ENCODE assay signal across 26 mouse cellular contexts in the genomic region with DNA sequence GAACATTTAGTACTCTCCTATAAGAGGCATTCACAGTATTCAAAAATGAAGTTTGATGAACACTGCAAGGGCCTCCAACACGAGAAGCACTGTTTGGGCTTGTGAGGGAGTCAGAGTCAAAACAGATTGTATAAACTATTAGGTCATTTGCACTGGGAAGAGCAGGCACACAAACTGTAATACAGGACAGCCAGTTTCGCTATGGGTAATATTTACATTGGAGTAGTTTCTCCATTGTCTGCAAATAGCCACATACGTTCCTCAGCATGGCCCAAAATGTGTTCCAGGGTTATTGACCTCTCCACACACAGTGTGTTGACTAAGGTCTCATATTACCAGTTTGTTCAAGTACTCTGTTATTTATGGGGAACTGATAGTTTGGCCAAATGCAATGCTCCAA.
DNase-seq lines count a peak whose midpoint lies in the region; ATAC-seq lines count a peak whose summit lies in the region.
"Had no signal": no experiment of that assay in that cellular context is flagged by ENCODE, and none has a peak within 500 bp of the region (broad histone marks: within the 10 kb centered on the region; RNA-seq: fewer than 3 reads in every experiment).

No protein-coding gene starts in this region.

- no peak overlapping the region for H3K4me3 ChIP-seq in liver, embryonic 15.5 days (replicated peaks)
- H3K4me3 ChIP-seq in liver, embryonic 11.5 days (ENCODE audit: low read depth, low read length): no peak overlapping the region
- H3K4me3 ChIP-seq in midbrain, embryonic 11.5 days (ENCODE audit: low read depth, low read length): no peak overlapping the region
- no peak overlapping the region for H3K4me3 ChIP-seq in midbrain, embryonic 14.5 days (replicated peaks; ENCODE audit: low read depth, low read length)
- H3K4me3 ChIP-seq: embryonic facial prominence, embryonic 12.5 days; embryonic facial prominence, embryonic 15.5 days; gastrocnemius, adult 2 months; heart, embryonic 12.5 days; heart, embryonic 15.5 days had no signal

- no peak for DNase-seq in liver, embryonic 11.5 days (ENCODE audit: low spot score)
- DNase-seq in midbrain, embryonic 11.5 days (ENCODE audit: low spot score, missing footprints): peak; percentile 61
- no peak for DNase-seq in midbrain, embryonic 14.5 days
- peak; percentile 60 for DNase-seq in adipocyte (ENCODE audit: low spot score)
- DNase-seq: B cell, adult 2 months; cerebellum, adult 11 months; cerebellum, adult 2 months; cerebellum, adult 9-11 months; cerebellum, postnatal 25 days; forebrain, postnatal 0 days; gastrocnemius, adult 2 months; gastrocnemius, postnatal 14 days; heart, adult 18-20 months; heart, postnatal 10 days; heart, postnatal 36 days had no signal

- H3K9ac ChIP-seq in liver, embryonic 15.5 days: no peak overlapping the region
- H3K9ac ChIP-seq in liver, embryonic 11.5 days (ENCODE audit: low read depth, low read length): no peak overlapping the region
- H3K9ac ChIP-seq in midbrain, embryonic 11.5 days (ENCODE audit: low read length): no peak overlapping the region
- no peak overlapping the region for H3K9ac ChIP-seq in midbrain, embryonic 14.5 days (replicated peaks; ENCODE audit: low read length)
- H3K9ac ChIP-seq: embryonic facial prominence, embryonic 12.5 days; embryonic facial prominence, embryonic 15.5 days; forebrain, postnatal 0 days; heart, embryonic 12.5 days; heart, embryonic 15.5 days; hindbrain, embryonic 14.5 days had no signal

- ATAC-seq in liver, embryonic 15.5 days (ENCODE audit: insufficient read depth): peak; percentile 52
- no peak for ATAC-seq in liver, embryonic 11.5 days (replicated peaks; ENCODE audit: low FRiP score)
- no peak for ATAC-seq in midbrain, embryonic 11.5 days (ENCODE audit: low FRiP score)
- no peak for ATAC-seq in midbrain, embryonic 14.5 days (ENCODE audit: low FRiP score, low TSS enrichment)
- no peak for ATAC-seq in cerebellum, adult (ENCODE audit: insufficient number of reproducible peaks, low FRiP score, low TSS enrichment)
- ATAC-seq: forebrain, embryonic 14.5 days; forebrain, postnatal 0 days; hindbrain, postnatal 0 days; inflammation-experienced regulatory T-cells, adult 6 months had no signal

- H3K4me2 ChIP-seq in liver, embryonic 15.5 days: no peak overlapping the region
- no peak overlapping the region for H3K4me2 ChIP-seq in liver, embryonic 11.5 days
- no peak overlapping the region for H3K4me2 ChIP-seq in midbrain, embryonic 11.5 days
- H3K4me2 ChIP-seq in midbrain, embryonic 14.5 days (ENCODE audit: low read length): no peak overlapping the region
- H3K4me2 ChIP-seq: embryonic facial prominence, embryonic 12.5 days; embryonic facial prominence, embryonic 15.5 days; heart, embryonic 12.5 days; heart, embryonic 15.5 days; hindbrain, embryonic 14.5 days had no signal

- no peaks in the 10 kb centered on the region for H3K9me3 ChIP-seq in liver, embryonic 15.5 days (replicated peaks)
- no peaks in the 10 kb centered on the region for H3K9me3 ChIP-seq in liver, embryonic 11.5 days (ENCODE audit: control insufficient read depth, low read length)
- no peaks in the 10 kb centered on the region for H3K9me3 ChIP-seq in midbrain, embryonic 11.5 days (ENCODE audit: control insufficient read depth, low read length)
- no peaks in the 10 kb centered on the region for H3K9me3 ChIP-seq in midbrain, embryonic 14.5 days (ENCODE audit: control insufficient read depth, low read length)
- H3K9me3 ChIP-seq: embryonic facial prominence, embryonic 12.5 days; embryonic facial prominence, embryonic 15.5 days; G1E; heart, embryonic 12.5 days; heart, embryonic 15.5 days had no signal

- H3K27ac ChIP-seq in liver, embryonic 15.5 days (replicated peaks): no peak overlapping the region
- H3K27ac ChIP-seq in liver, embryonic 11.5 days (ENCODE audit: low read depth, low read length): no peak overlapping the region
- no peak overlapping the region for H3K27ac ChIP-seq in midbrain, embryonic 11.5 days (ENCODE audit: low read depth, low read length)
- H3K27ac ChIP-seq in midbrain, embryonic 14.5 days (replicated peaks; ENCODE audit: low read depth, low read length): no peak overlapping the region
- H3K27ac ChIP-seq: embryonic facial prominence, embryonic 12.5 days; embryonic facial prominence, embryonic 15.5 days; gastrocnemius, adult 2 months; heart, embryonic 15.5 days; hindbrain, embryonic 14.5 days; hindbrain, postnatal 0 days had no signal

- H3K27me3 ChIP-seq in liver, embryonic 15.5 days: no peaks in the 10 kb centered on the region
- 0 out of 2 replicates have a peak, but pooled peaks cover 3% of the 10 kb centered on the region for H3K27me3 ChIP-seq in liver, embryonic 11.5 days (replicated peaks; ENCODE audit: control insufficient read depth, insufficient read depth, low read length)
- H3K27me3 ChIP-seq in midbrain, embryonic 11.5 days (ENCODE audit: control insufficient read depth, insufficient read depth, low read length): no peaks in the 10 kb centered on the region
- H3K27me3 ChIP-seq in midbrain, embryonic 14.5 days (ENCODE audit: control insufficient read depth, insufficient read depth, low read length): no peaks in the 10 kb centered on the region
- H3K27me3 ChIP-seq: embryonic facial prominence, embryonic 12.5 days; embryonic facial prominence, embryonic 15.5 days had no signal

- 38% methylated on average over 3 of the region's 3 CpGs for WGBS in liver, embryonic 15.5 days (ENCODE audit: insufficient replicate concordance)
- WGBS in liver, embryonic 11.5 days: 54% methylated on average over 3 of the region's 3 CpGs
- WGBS in midbrain, embryonic 11.5 days: 80% methylated on average over 3 of the region's 3 CpGs
- WGBS in midbrain, embryonic 14.5 days: 83% methylated on average over 3 of the region's 3 CpGs

- H3K36me3 ChIP-seq in liver, embryonic 15.5 days (replicated peaks): no peaks in the 10 kb centered on the region
- H3K36me3 ChIP-seq in liver, embryonic 11.5 days (ENCODE audit: control insufficient read depth, insufficient read depth, low read length): no peaks in the 10 kb centered on the region
- no peaks in the 10 kb centered on the region for H3K36me3 ChIP-seq in midbrain, embryonic 11.5 days (ENCODE audit: control insufficient read depth, insufficient read depth, low read length)
- no peaks in the 10 kb centered on the region for H3K36me3 ChIP-seq in midbrain, embryonic 14.5 days (ENCODE audit: control insufficient read depth, insufficient read depth, low read length)
- H3K36me3 ChIP-seq: embryonic facial prominence, embryonic 12.5 days; embryonic facial prominence, embryonic 15.5 days; G1E; heart, embryonic 12.5 days; heart, embryonic 15.5 days had no signal

- no peaks in the 10 kb centered on the region for H3K4me1 ChIP-seq in liver, embryonic 15.5 days (replicated peaks)
- no peaks in the 10 kb centered on the region for H3K4me1 ChIP-seq in liver, embryonic 11.5 days (replicated peaks; ENCODE audit: control insufficient read depth, insufficient read depth, low read length)
- peaks cover 10% of the 10 kb centered on the region for H3K4me1 ChIP-seq in midbrain, embryonic 11.5 days (ENCODE audit: control insufficient read depth, insufficient read depth, low read length)
- peaks cover 10% of the 10 kb centered on the region for H3K4me1 ChIP-seq in midbrain, embryonic 14.5 days (ENCODE audit: control insufficient read depth, insufficient read depth, low read length)

Comparison
In these comparisons a context has a peak if more than half of its experiments do, and no peak if none do; other contexts are left out.
1. DNase-seq: peak in midbrain, embryonic 11.5 days (single experiment) and adipocyte (single experiment); none in liver, embryonic 11.5 days (single experiment) and midbrain, embryonic 14.5 days (single experiment).